Mouse (Mus musculus) hindbrain, embryonic 16.5 days (tissue): ENCODE measurements around the gene 4930544D05Rik. TPM values are rescaled to one million over a fixed set of nuclear protein-coding genes. Genes with fewer than 3 reads are reported as not detected.

Source experiments
- ATAC-seq: fragments of 200-750 bp; cut with Nextera tagmentation; 2 replicates; pipeline ENCODE4 v1.8.0; 2017; ENCODE audit warnings: moderate TSS enrichment, moderate library complexity
- H3K27ac ChIP-seq: fragments of 300-500 bp; sonication (generic); 2 replicates; pipeline ENCODE4 v1.5.1; 2014; ENCODE audit warnings: low read depth, mild to moderate bottlenecking, control low read depth, low read length, moderate library complexity
- H3K27me3 ChIP-seq: fragments of 300-500 bp; sonication (generic); replicated peaks from 2 replicates; pipeline ENCODE4 v1.6.1; 2014; ENCODE audit warnings: low read length; ENCODE audit not compliant: control insufficient read depth, insufficient read depth
- H3K36me3 ChIP-seq: fragments of 300-500 bp; sonication (generic); 2 replicates; pipeline ENCODE4 v1.6.1; 2014; ENCODE audit warnings: mild to moderate bottlenecking, low read length, moderate library complexity, mixed read lengths; ENCODE audit not compliant: control insufficient read depth, insufficient read depth
- H3K4me1 ChIP-seq: fragments of 300-500 bp; sonication (generic); 2 replicates; pipeline ENCODE4 v1.6.1; 2014; ENCODE audit warnings: low read depth, low read length; ENCODE audit not compliant: control insufficient read depth, insufficient read depth
- H3K4me2 ChIP-seq: fragments of 300-500 bp; sonication (generic); 2 replicates; pipeline ENCODE4 v1.6.1; 2014; ENCODE audit warnings: mild to moderate bottlenecking, low read length, control low read depth, moderate library complexity
- H3K4me3 ChIP-seq: fragments of 300-500 bp; sonication (generic); 2 replicates; pipeline ENCODE4 v1.5.1; 2014; ENCODE audit warnings: mild to moderate bottlenecking, low read length, control low read depth, moderate library complexity
- H3K9ac ChIP-seq: fragments of 300-500 bp; sonication (generic); 2 replicates; pipeline ENCODE4 v1.6.1; 2014; ENCODE audit warnings: low read depth, mild to moderate bottlenecking, control low read depth, low read length, moderate library complexity
- H3K9me3 ChIP-seq: fragments of 300-500 bp; sonication (generic); 2 replicates; pipeline ENCODE4 v1.6.1; 2014; ENCODE audit warnings: mild to moderate bottlenecking, low read length, moderate library complexity; ENCODE audit not compliant: control insufficient read depth
- WGBS: fragments of 180-500 bp; shearing (Covaris S2); extraction: QIAGEN DNeasy Blood & Tissue Kit; methylation state at CpG from one replicate; pipeline ENCODE4 v1.1.7; 2014; 5-methylcytosine and 5-hydroxymethylcytosine counted together
- polyA plus RNA-seq: library from polyadenylated mRNA; unstranded; fragments of >200 nt; fragmentation: Nextera tagmentation; extraction: Ambion mirVana; gene quantifications from 2 replicates; pipeline ENCODE4 v1.2.1, GENCODE M21; 2015

Gene 4930544D05Rik
- polyA plus RNA-seq, 1 experiment from 2014 or later = not detected

GRCm38 (mm10) chr11:70594253-70594989 lies 21.2 kb upstream of the 4930544D05Rik start:
- Histone ChIP-seq H3K27me3 (no peaks in the 10 kb centered on the region), H3K4me2 (no peak overlapping the region), H3K27ac (no peak overlapping the region), H3K36me3 (0 out of 2 replicates have a peak, but pooled peaks cover 9% of the 10 kb centered on the region), H3K4me1 (no peaks in the 10 kb centered on the region; the same call in 1 of the 2 replicates), H3K4me3 (no peak overlapping the region), H3K9me3 (no peaks in the 10 kb centered on the region), H3K9ac (no peak overlapping the region)
- no peak for ATAC-seq
- 84% methylated on average over 15 of the region's 15 CpGs for WGBS

- Histone ChIP-seq H3K27me3 (no peaks in the 10 kb centered on the region), H3K9ac (no peak overlapping the region), H3K4me1 (no peaks in the 10 kb centered on the region; the same call in 1 of the 2 replicates), H3K27ac (peak overlapping the region; percentile 55; the same call in 1 of the 2 replicates), H3K36me3 (peaks cover 12% of the 10 kb centered on the region; the same call in 1 of the 2 replicates), H3K4me2 (no peak overlapping the region), H3K9me3 (no peaks in the 10 kb centered on the region), H3K4me3 (no peak overlapping the region)
- ATAC-seq = no peak
- 62% methylated on average over 2 of the region's 2 CpGs for WGBS
Observed at GRCm38 (mm10) chr11:70595638-70596037, 20.0 kb upstream of the 4930544D05Rik start.

GRCm38 (mm10) chr11:70596094-70596493 lies 19.6 kb upstream of the 4930544D05Rik start:
- H3K27ac ChIP-seq = peak overlapping the region; percentile 55
- ATAC-seq = peak; percentile 52; the same call in 1 of the 2 replicates

DNA sequence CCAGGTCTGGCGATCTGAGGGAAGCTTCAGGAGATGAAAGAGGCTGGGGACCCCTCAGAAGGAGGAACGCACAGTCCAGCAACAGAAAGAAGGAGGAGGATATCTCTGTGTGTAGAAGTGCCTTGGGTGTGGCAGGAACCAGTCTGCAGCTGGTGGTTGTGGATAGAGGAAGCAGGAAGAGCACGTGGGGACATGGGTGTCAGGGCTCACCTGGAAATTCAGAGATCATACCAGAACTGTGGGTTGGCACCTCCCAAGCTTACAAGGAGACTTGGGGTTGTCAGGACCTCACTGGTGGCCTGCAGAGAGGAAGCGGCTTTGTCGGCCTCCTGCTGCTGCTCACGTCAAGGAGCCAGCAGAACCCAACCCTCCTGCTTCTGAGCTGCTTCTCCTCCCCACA lies 18.3 kb upstream of the 4930544D05Rik start:
- WGBS = 81% methylated on average over 6 of the region's 6 CpGs
- no peaks in the 10 kb centered on the region for H3K9me3 ChIP-seq
- H3K36me3 ChIP-seq = peaks cover 19% of the 10 kb centered on the region
- no peak overlapping the region for H3K9ac ChIP-seq
- no peak overlapping the region for H3K4me2 ChIP-seq
- H3K27me3 ChIP-seq = no peaks in the 10 kb centered on the region
- ATAC-seq = no peak
- no peak overlapping the region for H3K4me3 ChIP-seq
- no peak overlapping the region for H3K27ac ChIP-seq
- no peaks in the 10 kb centered on the region for H3K4me1 ChIP-seq

More at GRCm38 (mm10) chr11:70596094-70596493, 19.6 kb upstream of the 4930544D05Rik start:
- Histone ChIP-seq H3K9me3 (no peaks in the 10 kb centered on the region), H3K9ac (no peak overlapping the region), H3K27me3 (no peaks in the 10 kb centered on the region), H3K36me3 (peaks cover 12% of the 10 kb centered on the region; the same call in 1 of the 2 replicates), H3K4me2 (no peak overlapping the region), H3K4me1 (no peaks in the 10 kb centered on the region; the same call in 1 of the 2 replicates), H3K4me3 (no peak overlapping the region)
- 47% methylated on average over 4 of the region's 4 CpGs for WGBS

- no peak for ATAC-seq
- H3K4me1 ChIP-seq = no peaks in the 10 kb centered on the region
- no peak overlapping the region for H3K9ac ChIP-seq
- 88% methylated on average over 9 of the region's 9 CpGs for WGBS
- H3K4me3 ChIP-seq = no peak overlapping the region
- peaks cover 19% of the 10 kb centered on the region for H3K36me3 ChIP-seq
- no peaks in the 10 kb centered on the region for H3K9me3 ChIP-seq
- H3K27me3 ChIP-seq = no peaks in the 10 kb centered on the region
- H3K4me2 ChIP-seq = no peak overlapping the region
- no peak overlapping the region for H3K27ac ChIP-seq
Observed at GRCm38 (mm10) chr11:70598451-70598953, 17.1 kb upstream of the 4930544D05Rik start.

GRCm38 (mm10) chr11:70605024-70605566 lies 10.6 kb upstream of the 4930544D05Rik start:
- Histone ChIP-seq H3K9ac (no peak overlapping the region), H3K9me3 (no peaks in the 10 kb centered on the region), H3K4me1 (no peaks in the 10 kb centered on the region), H3K36me3 (peaks cover 49% of the 10 kb centered on the region), H3K27ac (no peak overlapping the region), H3K4me3 (no peak overlapping the region), H3K27me3 (no peaks in the 10 kb centered on the region), H3K4me2 (no peak overlapping the region)
- ATAC-seq = no peak
- WGBS = 50% methylated on average over 14 of the region's 14 CpGs

- WGBS = 72% methylated on average over 12 of the region's 12 CpGs
Observed at GRCm38 (mm10) chr11:70606717-70607116, 8.9 kb upstream of the 4930544D05Rik start.

DNA sequence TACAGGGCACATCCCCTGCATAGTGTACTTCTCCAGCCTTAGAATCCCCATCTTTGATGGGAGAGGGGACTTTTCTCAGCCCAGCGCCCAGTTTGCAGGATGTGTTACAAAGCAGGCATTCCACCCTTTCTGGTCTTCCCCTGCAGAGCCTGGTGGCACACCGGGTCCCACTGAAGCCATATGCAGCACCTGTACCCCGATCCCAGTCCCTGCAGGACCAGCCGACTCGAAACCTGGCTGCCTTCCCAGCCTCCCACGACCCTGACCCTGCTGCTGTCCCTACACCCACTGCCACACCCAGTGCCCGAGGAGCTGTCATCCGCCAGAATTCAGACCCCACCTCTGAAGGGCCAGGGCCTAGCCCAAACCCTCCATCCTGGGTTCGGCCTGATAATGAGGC lies 8.0 kb upstream of the 4930544D05Rik start:
- Histone ChIP-seq H3K36me3 (peaks cover 53% of the 10 kb centered on the region), H3K4me3 (no peak overlapping the region), H3K4me1 (no peaks in the 10 kb centered on the region), H3K27ac (no peak overlapping the region), H3K9ac (no peak overlapping the region), H3K27me3 (no peaks in the 10 kb centered on the region), H3K4me2 (no peak overlapping the region), H3K9me3 (no peaks in the 10 kb centered on the region)
- ATAC-seq = no peak
- WGBS = 91% methylated on average over 9 of the region's 9 CpGs

More at GRCm38 (mm10) chr11:70606717-70607116, 8.9 kb upstream of the 4930544D05Rik start:
- no peaks in the 10 kb centered on the region for H3K9me3 ChIP-seq
- no peak for ATAC-seq
- peaks cover 52% of the 10 kb centered on the region for H3K36me3 ChIP-seq
- no peaks in the 10 kb centered on the region for H3K4me1 ChIP-seq
- no peak overlapping the region for H3K27ac ChIP-seq
- H3K4me3 ChIP-seq = no peak overlapping the region
- H3K27me3 ChIP-seq = no peaks in the 10 kb centered on the region
- no peak overlapping the region for H3K4me2 ChIP-seq
- H3K9ac ChIP-seq = no peak overlapping the region

DNA sequence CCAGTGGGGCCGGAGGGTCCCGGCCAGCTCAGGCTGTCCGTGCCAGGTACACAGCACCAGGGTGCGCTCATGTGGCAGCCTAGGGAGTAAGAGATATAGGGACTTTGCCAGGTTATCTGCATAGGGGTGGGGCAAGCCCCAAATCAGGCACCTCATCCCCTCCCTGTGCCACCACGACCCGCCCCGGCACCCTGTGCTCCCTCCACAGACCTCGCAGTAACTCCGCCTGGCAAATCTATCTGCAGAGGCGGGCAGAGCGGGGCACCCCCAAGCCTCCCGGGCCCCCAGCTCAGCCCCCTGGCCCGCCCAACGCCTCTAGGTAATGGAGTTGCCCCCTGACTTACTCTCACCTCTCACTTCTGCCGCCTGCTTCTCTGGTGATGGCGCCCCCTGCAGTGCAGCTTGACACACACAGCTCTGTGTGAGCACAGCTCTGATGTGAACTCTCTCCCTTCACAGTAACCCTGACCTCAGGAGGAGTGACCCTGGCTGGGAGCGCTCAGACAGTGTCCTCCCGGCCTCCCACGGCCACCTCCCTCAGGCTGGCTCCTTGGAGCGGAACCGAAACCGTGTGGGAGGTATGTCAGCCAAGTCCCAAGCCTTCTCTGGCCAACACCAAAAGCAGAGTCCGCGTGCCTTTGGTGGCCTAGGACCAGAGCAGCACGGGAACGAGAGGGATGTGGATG lies 7.1 kb upstream of the 4930544D05Rik start:
- 88% methylated on average over 26 of the region's 26 CpGs for WGBS
- H3K9me3 ChIP-seq = no peaks in the 10 kb centered on the region
- peaks cover 59% of the 10 kb centered on the region for H3K36me3 ChIP-seq

More for the DNA sequence above, 7.1 kb upstream of the 4930544D05Rik start:
- Histone ChIP-seq H3K4me2 (no peak overlapping the region), H3K4me3 (no peak overlapping the region), H3K27me3 (no peaks in the 10 kb centered on the region), H3K27ac (no peak overlapping the region), H3K9ac (no peak overlapping the region), H3K4me1 (no peaks in the 10 kb centered on the region)
- ATAC-seq = no peak
